Mouse (Mus musculus) spleen, postnatal 36 days (tissue): ENCODE measurements around the gene Dock4.
"Not testable (repeated sequence)": the region's sequence is repeated elsewhere in the genome, so short reads cannot be mapped to it uniquely, and the experiment has no call there.

Source experiments
- DNase-seq, 2 experiments: peaks; one replicate each; pipeline ENCODE4 v3.0.0; 2022; ENCODE audit warnings: low spot score in 2 of 2, mixed read lengths in 1 of 2

Gene Dock4

DNA sequence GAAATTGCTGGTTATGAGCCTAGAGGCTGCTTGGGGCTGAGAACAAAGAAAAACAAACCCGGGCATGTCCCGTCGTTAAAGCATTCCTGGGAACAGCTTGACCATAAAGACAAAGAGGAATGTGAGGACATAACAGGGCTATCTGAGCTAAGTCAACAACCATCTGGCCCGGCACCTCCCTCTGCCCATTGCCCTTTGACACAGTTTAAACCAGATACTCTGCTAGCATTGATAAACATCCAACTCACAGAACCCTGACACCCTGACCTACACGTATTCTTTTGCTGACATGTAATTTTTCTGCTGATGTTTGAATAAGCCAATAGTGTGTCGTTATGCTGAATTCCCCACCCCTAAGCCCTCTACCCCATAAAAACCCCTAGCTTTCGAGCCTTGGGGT lies 427.5 kb downstream of the Dock4 start:
- not testable (repeated sequence) for DNase-seq

DNA sequence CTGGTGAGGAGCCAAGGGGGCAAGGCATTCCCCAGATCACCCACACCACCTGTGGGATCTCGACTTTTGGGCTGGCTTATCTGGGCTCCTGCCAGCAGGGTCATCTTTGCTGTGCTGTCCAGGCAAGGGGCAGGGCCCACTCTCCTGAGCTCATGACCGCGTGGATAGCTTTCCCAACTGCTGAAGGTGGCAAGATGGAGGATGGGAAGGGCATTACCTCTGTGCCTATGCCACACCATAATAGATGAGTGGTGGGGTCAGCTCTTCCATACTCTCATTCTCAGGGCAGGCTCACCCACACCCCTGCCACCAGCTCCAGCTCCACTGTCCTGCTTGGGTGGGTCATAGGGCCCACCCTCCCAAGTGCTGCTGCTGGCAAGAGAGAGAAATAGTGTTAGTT lies 439.2 kb downstream of the Dock4 start:
- no peak for DNase-seq

GRCm38 (mm10) chr12:40885377-40885776 lies 439.6 kb downstream of the Dock4 start:
- no peak for DNase-seq

DNA sequence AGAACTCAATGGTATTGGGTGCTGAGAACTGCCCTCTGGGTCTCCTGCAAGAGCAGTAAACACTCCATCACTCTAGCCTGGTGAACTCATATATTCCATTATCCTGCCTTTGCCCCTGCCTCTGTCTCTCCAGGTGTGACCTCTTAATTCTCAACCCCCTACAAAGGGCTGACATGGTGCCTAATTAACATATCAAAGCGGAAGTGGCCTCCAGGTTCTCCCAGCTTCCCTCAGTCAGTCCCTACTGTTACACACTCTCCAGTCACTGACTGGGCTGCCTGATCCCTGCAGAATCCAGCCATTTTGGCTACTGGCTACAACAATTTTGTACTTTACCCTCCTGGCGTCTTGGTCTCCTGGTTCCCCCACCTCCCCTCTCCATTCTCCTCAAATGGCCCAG lies 441.7 kb downstream of the Dock4 start:
- no peak for DNase-seq

DNA sequence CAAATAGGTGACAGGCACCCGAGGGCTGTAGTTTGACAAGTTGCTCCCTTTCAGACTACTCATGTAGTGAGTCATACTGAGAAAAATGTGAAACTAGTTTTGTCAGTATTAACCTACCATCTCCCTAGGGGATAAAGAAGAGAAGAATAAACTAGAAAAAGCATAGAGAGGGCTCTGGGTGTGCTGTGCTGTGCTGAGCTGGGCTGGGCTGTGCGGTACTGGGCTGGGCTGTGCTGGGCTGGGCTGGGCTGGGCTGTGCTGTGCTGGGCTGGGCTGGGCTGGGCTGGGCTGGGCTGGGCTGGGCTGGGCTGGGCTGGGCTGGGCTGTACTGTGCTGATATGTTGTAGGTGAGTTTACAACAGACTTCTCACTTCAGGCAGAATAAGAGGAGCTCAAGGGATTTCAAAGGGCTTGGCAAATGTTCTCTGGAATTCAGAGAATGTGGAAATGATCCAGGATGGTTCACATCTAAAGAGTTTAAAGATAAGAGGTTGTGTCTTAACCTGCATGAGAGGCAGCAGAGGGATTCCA lies 442.6 kb downstream of the Dock4 start:
- no peak for DNase-seq

GRCm38 (mm10) chr12:40888829-40889228 lies 443.1 kb downstream of the Dock4 start:
- no peak for DNase-seq

GRCm38 (mm10) chr12:40889534-40889933 lies 443.8 kb downstream of the Dock4 start:
- no peak for DNase-seq

GRCm38 (mm10) chr12:40891168-40891567 lies 445.4 kb downstream of the Dock4 start:
- DNase-seq, result no peak

DNA sequence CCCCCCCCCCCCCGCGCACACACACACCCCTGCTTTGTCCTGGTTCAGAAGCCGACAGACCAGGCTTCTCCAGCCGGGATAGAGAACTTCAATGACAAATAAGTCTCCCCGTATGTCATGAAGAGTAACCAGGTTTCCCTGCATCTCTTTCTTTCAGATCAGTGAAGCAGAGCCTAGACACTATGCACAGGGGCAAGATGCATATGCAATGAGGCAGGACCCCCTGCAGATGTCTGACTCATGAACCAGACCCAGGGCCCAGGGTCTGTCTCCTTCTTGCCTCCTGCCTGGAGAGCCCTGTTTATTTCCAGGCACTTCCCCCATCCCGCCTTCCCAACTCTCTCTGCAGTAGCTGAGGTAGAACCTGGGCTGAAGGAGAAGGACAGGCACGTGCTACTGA lies 448.0 kb downstream of the Dock4 start:
- DNase-seq, result no peak

DNA sequence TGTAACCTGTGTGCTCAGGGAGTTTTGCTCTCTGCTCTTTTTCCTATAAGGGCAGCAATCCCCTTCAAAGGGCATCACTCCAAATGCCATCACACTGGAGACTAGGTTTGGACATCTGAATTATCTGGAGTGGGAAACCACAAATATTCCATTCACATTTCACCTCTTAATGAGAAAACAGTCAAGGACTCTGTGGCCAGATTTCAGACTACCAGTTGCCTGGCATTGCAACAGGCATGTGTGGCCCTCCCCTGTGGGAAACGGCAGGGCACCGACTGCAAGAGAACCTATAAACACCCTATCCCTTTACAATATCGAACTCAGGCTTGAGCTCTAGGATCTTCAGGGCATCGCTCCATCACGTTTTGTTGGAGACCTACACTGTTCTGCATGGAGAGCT lies 448.9 kb downstream of the Dock4 start:
- DNase-seq, result no peak
